Mouse (Mus musculus): Measurements from ENCODE around the gene Teddm1a. TPM values are rescaled to one million over a fixed set of nuclear protein-coding genes. Genes with fewer than 3 reads are reported as not detected.

Teddm1a gene
- total RNA-seq (2023), result not detected

GRCm38 (mm10) chr1:153891442-153891841 is at the start of gene Teddm1a:
Gene Teddm1a, plus strand, starts transcription at chr1:153891742.

DNA sequence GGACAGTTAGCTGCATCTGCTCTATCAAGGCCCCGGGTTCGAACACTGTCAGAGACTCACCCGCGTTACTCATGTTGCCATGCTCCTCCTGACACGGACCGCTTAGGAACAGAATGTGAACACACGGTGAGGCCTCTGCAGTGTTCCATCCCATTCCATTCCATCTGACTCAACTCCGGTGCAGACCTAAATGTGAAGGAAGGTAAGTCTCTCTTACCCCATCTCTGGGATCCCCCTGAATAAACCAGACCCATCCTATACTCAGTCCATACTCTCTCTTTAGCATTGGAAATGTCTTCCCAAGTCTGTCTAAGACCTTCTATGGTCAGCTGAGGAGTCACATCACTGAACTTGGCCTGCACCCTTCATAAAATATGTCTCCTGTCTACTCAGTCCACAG is 47.5 kb upstream of the Teddm1a start, which contains the start of gene Rgsl1:
Gene Rgsl1, minus strand, starts transcription at position 101 of the 400 bp plus-strand sequence.

GRCm38 (mm10) chr1:153874045-153874444 is 17.5 kb upstream of the Teddm1a start, which contains the start of gene Teddm1b:
Gene Teddm1b, plus strand, starts transcription at chr1:153874345.

GRCm38 (mm10) chr1:153899731-153900380 is 8.3 kb downstream of the Teddm1a start, which contains the start of the genes Glul and Teddm2:
Gene Glul, plus strand, starts transcription at chr1:153899944.
Gene Teddm2, minus strand, starts transcription at chr1:153900228.

Other genes with a start within 250 kb of the Teddm1a start
- not detected for gene Rgs8, start 238.7 kb upstream of the Teddm1a start, total RNA-seq (2023)
- 8.5 TPM for gene Rgs16, start 151.4 kb upstream of the Teddm1a start, total RNA-seq (2023)
- gene Rnasel, start 142.3 kb upstream of the Teddm1a start, total RNA-seq (2023), result 29.7 TPM
- gene Rgsl1, start 47.6 kb upstream of the Teddm1a start, total RNA-seq (2023), result not detected
- gene Teddm1b, start 17.4 kb upstream of the Teddm1a start, total RNA-seq (2023), result not detected
- 118 TPM for gene Glul, start 8.2 kb downstream of the Teddm1a start, total RNA-seq (2023)
- 1.8 TPM for gene Teddm2, start 8.5 kb downstream of the Teddm1a start, total RNA-seq (2023)